Mouse (Mus musculus): ENCODE data around the gene Trp53bp2. TPM values are rescaled to one million over a fixed set of nuclear protein-coding genes. Genes with fewer than 3 reads are reported as not detected.

The Trp53bp2 gene
- total and polyA plus RNA-seq, 3 experiments: 2.6 to 15.1 TPM; not detected in 1

DNA sequence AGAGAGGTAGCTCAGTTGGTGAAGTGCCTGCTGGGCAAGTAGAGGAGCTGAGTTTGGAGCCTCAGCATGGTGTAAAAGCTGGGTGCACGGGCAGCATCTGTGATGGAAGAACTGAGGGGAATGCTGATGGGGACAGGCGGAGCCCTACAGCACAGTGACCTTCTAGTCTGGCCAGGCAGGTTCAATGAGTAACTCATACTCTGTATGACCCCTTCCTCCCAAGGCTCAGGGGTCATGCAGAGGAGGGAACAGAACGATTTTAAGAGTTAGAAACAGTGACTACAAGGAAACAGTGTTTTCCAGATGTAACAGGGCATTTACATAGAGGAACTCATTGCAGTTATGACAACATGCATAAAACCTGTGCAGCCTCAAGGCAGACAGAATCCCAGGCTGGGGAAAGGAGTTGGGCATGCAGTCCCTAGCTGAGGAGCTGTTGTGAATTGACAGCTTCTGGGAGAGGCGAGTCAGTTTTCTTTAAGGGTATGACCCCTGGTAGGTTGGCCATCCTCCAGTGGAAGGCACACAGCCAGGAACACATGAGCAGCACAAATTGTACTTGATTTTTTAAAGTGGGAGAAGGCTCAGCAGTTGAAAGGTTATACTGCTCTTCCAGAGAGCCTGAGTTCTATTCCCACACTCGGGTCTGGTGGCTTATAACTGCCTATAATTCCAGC lies 30.7 kb downstream of the Trp53bp2 start:
- Histone ChIP-seq H3K27ac (ENCODE audit: control insufficient read depth, low read depth, low read length) (no peak overlapping the region), H3K9ac (ENCODE audit: control insufficient read depth, low read depth, low read length, poor library complexity, severe bottlenecking) (no peak overlapping the region), H3K27me3 (ENCODE audit: control insufficient read depth in 1 of 2, insufficient read depth in 2 of 2, low read length in 2 of 2) (no peaks in the 10 kb centered on the region), H3K79me2 (ENCODE audit: control insufficient read depth, insufficient read depth, low read length, poor library complexity) (no peaks in the 10 kb centered on the region), H3K36me3 (ENCODE audit: control insufficient read depth in 1 of 2, insufficient read depth in 2 of 2, low read length in 2 of 2) (peaks cover 0 to 1% of the 10 kb centered on the region in 2 experiments; a peak in 1 of 4 replicates), H3K4me1 (ENCODE audit: control insufficient read depth in 1 of 2, insufficient read depth in 2 of 2, low read length in 2 of 2) (no peaks in the 10 kb centered on the region), H3K4me3 (ENCODE audit: control insufficient read depth in 1 of 2, insufficient read depth in 1 of 2, low read depth in 2 of 2, low read length in 2 of 2) (no peak overlapping the region), H3K9me3 (replicated peaks; ENCODE audit: insufficient read depth, low read length) (no peaks in the 10 kb centered on the region)
- DNase-seq (ENCODE audit: low read depth, low spot score): no peak
- TF ChIP-seq UBTF (IDR thresholded peaks at IDR 0.05; ENCODE audit: borderline replicate concordance, insufficient read depth, low read depth, low read length) (no peak), ZMIZ1 (IDR thresholded peaks at IDR 0.05; ENCODE audit: low read depth, low read length) (no peak)

DNA sequence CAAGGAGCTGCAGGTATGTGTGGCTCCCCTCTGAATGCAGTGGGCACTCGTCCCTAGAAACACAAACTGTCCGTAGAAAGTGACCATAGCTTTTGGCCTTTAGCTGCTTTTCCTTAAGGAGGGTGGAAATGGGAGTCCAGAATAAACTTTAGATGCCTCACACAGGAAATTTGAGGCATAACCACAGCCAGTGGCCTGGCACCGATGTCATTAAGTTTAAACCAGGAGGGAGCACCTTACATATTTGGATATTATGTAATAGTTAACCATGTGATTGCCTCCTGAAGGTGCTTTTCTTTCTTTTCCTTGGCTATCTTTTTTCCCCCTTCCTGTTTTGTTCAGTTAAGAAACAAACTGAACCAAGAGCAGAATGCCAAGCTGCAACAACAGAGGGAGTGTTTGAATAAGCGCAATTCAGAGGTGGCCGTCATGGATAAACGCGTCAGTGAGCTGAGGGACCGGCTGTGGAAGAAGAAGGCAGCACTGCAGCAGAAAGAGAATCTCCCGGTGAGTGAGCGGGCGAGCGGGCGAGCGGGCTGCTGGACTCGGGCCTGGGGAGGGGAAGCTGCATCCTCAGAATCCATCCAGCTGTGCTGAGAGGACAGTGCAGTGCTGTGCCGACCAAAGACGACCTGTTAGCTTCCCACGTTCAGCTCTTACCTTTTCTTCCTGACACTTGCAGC lies 33.0 kb downstream of the Trp53bp2 start:
- Histone ChIP-seq H3K4me3 (ENCODE audit: control insufficient read depth in 1 of 2, insufficient read depth in 1 of 2, low read depth in 2 of 2, low read length in 2 of 2) (no peak overlapping the region), H3K27me3 (ENCODE audit: control insufficient read depth in 1 of 2, insufficient read depth in 2 of 2, low read length in 2 of 2) (no peaks in the 10 kb centered on the region), H3K4me1 (ENCODE audit: control insufficient read depth in 1 of 2, insufficient read depth in 2 of 2, low read length in 2 of 2) (no peaks in the 10 kb centered on the region), H3K9ac (ENCODE audit: control insufficient read depth, low read depth, low read length, poor library complexity, severe bottlenecking) (no peak overlapping the region), H3K36me3 (ENCODE audit: control insufficient read depth in 1 of 2, insufficient read depth in 2 of 2, low read length in 2 of 2) (peaks cover 0 to 3% of the 10 kb centered on the region in 2 experiments; a peak in 2 of 4 replicates), H3K9me3 (replicated peaks; ENCODE audit: insufficient read depth, low read length) (no peaks in the 10 kb centered on the region), H3K27ac (ENCODE audit: control insufficient read depth, low read depth, low read length) (no peak overlapping the region), H3K79me2 (ENCODE audit: control insufficient read depth, insufficient read depth, low read length, poor library complexity) (no peaks in the 10 kb centered on the region)
- DNase-seq (ENCODE audit: low read depth, low spot score): no peak
- TF ChIP-seq POLR2A (IDR thresholded peaks at IDR 0.05; ENCODE audit: control insufficient read depth in 1 of 2, insufficient read depth in 1 of 2, low read depth in 1 of 2, low read length in 2 of 2, poor library complexity in 1 of 2) (no peak), POLR2AphosphoS2 (IDR thresholded peaks at IDR 0.05; ENCODE audit: low read length) (no peak), ZNF384 (IDR thresholded peaks at IDR 0.05; ENCODE audit: low read depth, low read length) (no peak), TBP (IDR thresholded peaks at IDR 0.05; ENCODE audit: low read depth, low read length) (no peak), NELFE (IDR thresholded peaks at IDR 0.05; ENCODE audit: low read depth, low read length) (no peak), TCF12 (IDR thresholded peaks at IDR 0.05; ENCODE audit: low read depth, low read length) (no peak), CTCF (IDR thresholded peaks at IDR 0.05 in 2 of 3, conservative IDR thresholded peaks at IDR 0.05 in 1 of 3; ENCODE audit: control insufficient read depth in 1 of 3, insufficient read depth in 1 of 3, low read depth in 2 of 3, low read length in 3 of 3, poor library complexity in 1 of 3, severe bottlenecking in 1 of 3) (no peak), NRF1 (IDR thresholded peaks at IDR 0.05; ENCODE audit: insufficient read depth, low read depth, low read length, poor library complexity, severe bottlenecking) (no peak), MYC (IDR thresholded peaks at IDR 0.05; ENCODE audit: low read depth, low read length) (no peak), POLR2AphosphoS5 (IDR thresholded peaks at IDR 0.05; ENCODE audit: borderline replicate concordance, low read depth, low read length) (no peak), CHD1 (IDR thresholded peaks at IDR 0.05; ENCODE audit: low read depth, low read length) (no peak), MAX (IDR thresholded peaks at IDR 0.05; ENCODE audit: low read length) (no peak), ZMIZ1 (IDR thresholded peaks at IDR 0.05; ENCODE audit: low read depth, low read length) (no peak)
